ENCODE assay signal across 14 mouse cellular contexts in the genomic region with DNA sequence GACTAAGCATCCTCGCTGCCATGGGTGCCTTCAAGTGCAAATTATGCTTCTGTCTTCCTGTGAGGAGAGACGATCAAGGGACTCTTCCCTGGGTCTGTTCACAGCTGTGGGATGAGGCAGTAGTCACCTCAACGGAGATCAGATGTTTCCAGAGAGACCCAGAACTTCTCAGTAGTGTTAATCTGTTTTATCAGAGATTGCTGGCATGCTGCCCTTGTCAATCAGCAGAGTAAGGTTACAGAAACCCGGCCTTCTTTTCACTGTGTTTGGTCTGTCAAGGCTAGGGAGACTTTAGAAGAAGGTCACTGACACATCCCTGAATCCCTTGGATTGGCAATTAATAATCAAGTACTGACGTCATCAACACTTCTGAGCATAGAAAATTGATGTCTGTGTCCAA. TPM values are rescaled to one million over a fixed set of nuclear protein-coding genes. Genes with fewer than 3 reads are reported as not detected.
"Had no signal": no experiment of that assay in that cellular context is flagged by ENCODE, and none has a peak within 500 bp of the region (broad histone marks: within the 10 kb centered on the region; RNA-seq: fewer than 3 reads in every experiment).

No protein-coding gene starts in this region.

- DNase-seq: kidney, adult 2 months; kidney, postnatal 14 days; lung, adult 18-20 months; right cerebral cortex, postnatal 4 days; spleen, adult 18-20 months; thymus, adult 18-20 months; thymus, postnatal 14 days had no signal

- ATAC-seq: midbrain, embryonic 15.5 days had no signal

- H3K9ac ChIP-seq: kidney, embryonic 15.5 days; midbrain, embryonic 15.5 days; neural tube, embryonic 12.5 days had no signal

- H3K27ac ChIP-seq: kidney, embryonic 15.5 days; left cerebral cortex, adult 2 months; limb, embryonic 10.5 days; midbrain, embryonic 15.5 days; neural tube, embryonic 12.5 days had no signal

- H3K4me2 ChIP-seq: kidney, embryonic 15.5 days; midbrain, embryonic 11.5 days; midbrain, embryonic 15.5 days; neural tube, embryonic 12.5 days had no signal

- H3K27me3 ChIP-seq: kidney, embryonic 15.5 days; midbrain, embryonic 15.5 days; neural tube, embryonic 12.5 days had no signal

- H3K9me3 ChIP-seq: kidney, embryonic 15.5 days; limb, embryonic 10.5 days; midbrain, embryonic 15.5 days; neural tube, embryonic 12.5 days had no signal

- H3K4me1 ChIP-seq: kidney, embryonic 15.5 days; limb, embryonic 10.5 days; midbrain, embryonic 15.5 days; neural tube, embryonic 12.5 days had no signal

- H3K4me3 ChIP-seq: kidney, embryonic 15.5 days; left cerebral cortex, adult 2 months; limb, embryonic 10.5 days; midbrain, embryonic 15.5 days; neural tube, embryonic 12.5 days had no signal

RNA-seq across cellular contexts. Expression of gene Lrrc73, which starts 15.9 kb away (rescaled TPM):
- total RNA-seq: monocyte, adult 5-6 weeks had no signal
